Mouse (Mus musculus): ENCODE measurements around the gene Tbc1d25. TPM values are rescaled to one million over a fixed set of nuclear protein-coding genes. Genes with fewer than 3 reads are reported as not detected.
A peak's percentile ranks its signal among the peaks of the same experiment; 100 is the strongest.

Gene Tbc1d25
- polyA plus RNA-seq, 1 experiment from 2014 or later = 22.4 TPM

- 69% methylated on average over 2 of the region's 2 CpGs for WGBS
- ATAC-seq (ENCODE audit: low FRiP score, low TSS enrichment) (no peak), DNase-seq (no peak)
- Histone ChIP-seq H3K4me3 (replicated peaks; ENCODE audit: low read depth, low read length) (no peak overlapping the region), H3K9ac (replicated peaks; ENCODE audit: low read length) (no peak overlapping the region), H3K4me1 (ENCODE audit: control insufficient read depth, insufficient read depth, low read length) (peaks cover 2% of the 10 kb centered on the region; the same call in 1 of the 2 replicates), H3K36me3 (ENCODE audit: control insufficient read depth, insufficient read depth, low read length) (no peaks in the 10 kb centered on the region), H3K4me2 (ENCODE audit: low read length) (no peak overlapping the region), H3K27me3 (ENCODE audit: control insufficient read depth, insufficient read depth, low read length) (no peaks in the 10 kb centered on the region), H3K9me3 (ENCODE audit: control insufficient read depth, low read length) (no peaks in the 10 kb centered on the region), H3K27ac (replicated peaks; ENCODE audit: low read depth, low read length) (no peak overlapping the region)
Observed at GRCm38 (mm10) chrX:8209720-8210119, 33.7 kb upstream of the Tbc1d25 start.

GRCm38 (mm10) chrX:8207224-8207623 lies 31.2 kb upstream of the Tbc1d25 start:
- H3K4me3 ChIP-seq (replicated peaks; ENCODE audit: low read depth, low read length) = peak overlapping the region; percentile 52; the same call in 1 of the 2 replicates
- peak overlapping the region; percentile 58 for H3K4me2 ChIP-seq (ENCODE audit: low read length)

GRCm38 (mm10) chrX:8206694-8207197 lies 30.8 kb upstream of the Tbc1d25 start:
- Histone ChIP-seq H3K27me3 (ENCODE audit: control insufficient read depth, insufficient read depth, low read length) (no peaks in the 10 kb centered on the region), H3K4me3 (replicated peaks; ENCODE audit: low read depth, low read length) (peak overlapping the region; percentile 52), H3K9ac (replicated peaks; ENCODE audit: low read length) (peak overlapping the region; percentile 32; the same call in 1 of the 2 replicates), H3K9me3 (ENCODE audit: control insufficient read depth, low read length) (no peaks in the 10 kb centered on the region), H3K4me2 (ENCODE audit: low read length) (peak overlapping the region; percentile 58), H3K4me1 (ENCODE audit: control insufficient read depth, insufficient read depth, low read length) (peaks cover 2% of the 10 kb centered on the region; the same call in 1 of the 2 replicates), H3K27ac (replicated peaks; ENCODE audit: low read depth, low read length) (no peak overlapping the region; the same call in 1 of the 2 replicates), H3K36me3 (ENCODE audit: control insufficient read depth, insufficient read depth, low read length) (0 out of 2 replicates have a peak, but pooled peaks cover 3% of the 10 kb centered on the region)
- 20% methylated on average over 11 of the region's 11 CpGs for WGBS
- DNase-seq (peak; percentile 21), ATAC-seq (ENCODE audit: low FRiP score, low TSS enrichment) (peak; percentile 5; the same call in 1 of the 2 replicates)

More at GRCm38 (mm10) chrX:8207224-8207623, 31.2 kb upstream of the Tbc1d25 start:
- Histone ChIP-seq H3K36me3 (ENCODE audit: control insufficient read depth, insufficient read depth, low read length) (0 out of 2 replicates have a peak, but pooled peaks cover 3% of the 10 kb centered on the region), H3K9me3 (ENCODE audit: control insufficient read depth, low read length) (no peaks in the 10 kb centered on the region), H3K4me1 (ENCODE audit: control insufficient read depth, insufficient read depth, low read length) (peaks cover 2% of the 10 kb centered on the region; the same call in 1 of the 2 replicates), H3K9ac (replicated peaks; ENCODE audit: low read length) (peak overlapping the region; percentile 32; the same call in 1 of the 2 replicates), H3K27ac (replicated peaks; ENCODE audit: low read depth, low read length) (no peak overlapping the region), H3K27me3 (ENCODE audit: control insufficient read depth, insufficient read depth, low read length) (no peaks in the 10 kb centered on the region)
- no peak for ATAC-seq (ENCODE audit: low FRiP score, low TSS enrichment)
- WGBS = 25% methylated on average over 4 of the region's 4 CpGs
- peak; percentile 1 for DNase-seq

GRCm38 (mm10) chrX:8206015-8206693 lies 30.2 kb upstream of the Tbc1d25 start, which contains the start of gene Porcn:
TSS of gene Porcn (minus strand) at chrX:8206525.
- peak; percentile 97 for ATAC-seq (ENCODE audit: low FRiP score, low TSS enrichment)
- 13% methylated on average over 45 of the region's 46 CpGs for WGBS

GRCm38 (mm10) chrX:8205551-8205950 lies 29.6 kb upstream of the Tbc1d25 start:
- Histone ChIP-seq H3K9me3 (ENCODE audit: control insufficient read depth, low read length) (no peaks in the 10 kb centered on the region), H3K4me3 (replicated peaks; ENCODE audit: low read depth, low read length) (peak overlapping the region; percentile 52), H3K9ac (replicated peaks; ENCODE audit: low read length) (peak overlapping the region; percentile 59; the same call in 1 of the 2 replicates), H3K4me2 (ENCODE audit: low read length) (peak overlapping the region; percentile 58), H3K36me3 (ENCODE audit: control insufficient read depth, insufficient read depth, low read length) (0 out of 2 replicates have a peak, but pooled peaks cover 3% of the 10 kb centered on the region), H3K4me1 (ENCODE audit: control insufficient read depth, insufficient read depth, low read length) (peaks cover 2% of the 10 kb centered on the region; the same call in 1 of the 2 replicates), H3K27ac (replicated peaks; ENCODE audit: low read depth, low read length) (no peak overlapping the region), H3K27me3 (ENCODE audit: control insufficient read depth, insufficient read depth, low read length) (no peaks in the 10 kb centered on the region)
- no peak for DNase-seq
- 42% methylated on average over 7 of the region's 7 CpGs for WGBS
- no peak for ATAC-seq (ENCODE audit: low FRiP score, low TSS enrichment)

More at GRCm38 (mm10) chrX:8206015-8206693, 30.2 kb upstream of the Tbc1d25 start, which contains the start of gene Porcn:
- no peaks in the 10 kb centered on the region for H3K9me3 ChIP-seq (ENCODE audit: control insufficient read depth, low read length)
- H3K36me3 ChIP-seq (ENCODE audit: control insufficient read depth, insufficient read depth, low read length) = 0 out of 2 replicates have a peak, but pooled peaks cover 3% of the 10 kb centered on the region
- peak within 1 kb of the TSS; percentile 58 for H3K4me2 ChIP-seq (ENCODE audit: low read length)
- peak within 1 kb of the TSS; percentile 52 for H3K4me3 ChIP-seq (replicated peaks; ENCODE audit: low read depth, low read length)
- H3K9ac ChIP-seq (replicated peaks; ENCODE audit: low read length) = peak within 1 kb of the TSS; percentile 59
- DNase-seq = peak; percentile 90
- peaks cover 2% of the 10 kb centered on the region; the same call in 1 of the 2 replicates for H3K4me1 ChIP-seq (ENCODE audit: control insufficient read depth, insufficient read depth, low read length)
- H3K27ac ChIP-seq (replicated peaks; ENCODE audit: low read depth, low read length) = peak within 1 kb of the TSS; percentile 66
- H3K27me3 ChIP-seq (ENCODE audit: control insufficient read depth, insufficient read depth, low read length) = no peaks in the 10 kb centered on the region

GRCm38 (mm10) chrX:8205088-8205487 lies 29.1 kb upstream of the Tbc1d25 start:
- ATAC-seq (ENCODE audit: low FRiP score, low TSS enrichment) = no peak

GRCm38 (mm10) chrX:8204076-8204475 lies 28.1 kb upstream of the Tbc1d25 start:
- ATAC-seq (ENCODE audit: low FRiP score, low TSS enrichment) (no peak), DNase-seq (no peak)
- H3K4me2 ChIP-seq (ENCODE audit: low read length) = no peak overlapping the region
- peaks cover 2% of the 10 kb centered on the region; the same call in 1 of the 2 replicates for H3K4me1 ChIP-seq (ENCODE audit: control insufficient read depth, insufficient read depth, low read length)
- 0 out of 2 replicates have a peak, but pooled peaks cover 3% of the 10 kb centered on the region for H3K36me3 ChIP-seq (ENCODE audit: control insufficient read depth, insufficient read depth, low read length)
- H3K4me3 ChIP-seq (replicated peaks; ENCODE audit: low read depth, low read length) = no peak overlapping the region
- no peak overlapping the region for H3K9ac ChIP-seq (replicated peaks; ENCODE audit: low read length)
- WGBS = 88% methylated on average over 10 of the region's 10 CpGs
- H3K9me3 ChIP-seq (ENCODE audit: control insufficient read depth, low read length) = no peaks in the 10 kb centered on the region
- no peak overlapping the region for H3K27ac ChIP-seq (replicated peaks; ENCODE audit: low read depth, low read length)
- H3K27me3 ChIP-seq (ENCODE audit: control insufficient read depth, insufficient read depth, low read length) = no peaks in the 10 kb centered on the region

More at GRCm38 (mm10) chrX:8205088-8205487, 29.1 kb upstream of the Tbc1d25 start:
- Histone ChIP-seq H3K27ac (replicated peaks; ENCODE audit: low read depth, low read length) (no peak overlapping the region), H3K9me3 (ENCODE audit: control insufficient read depth, low read length) (no peaks in the 10 kb centered on the region), H3K4me2 (ENCODE audit: low read length) (peak overlapping the region; percentile 58), H3K9ac (replicated peaks; ENCODE audit: low read length) (no peak overlapping the region), H3K4me1 (ENCODE audit: control insufficient read depth, insufficient read depth, low read length) (peaks cover 2% of the 10 kb centered on the region; the same call in 1 of the 2 replicates), H3K36me3 (ENCODE audit: control insufficient read depth, insufficient read depth, low read length) (0 out of 2 replicates have a peak, but pooled peaks cover 3% of the 10 kb centered on the region), H3K4me3 (replicated peaks; ENCODE audit: low read depth, low read length) (peak overlapping the region; percentile 52; the same call in 1 of the 2 replicates), H3K27me3 (ENCODE audit: control insufficient read depth, insufficient read depth, low read length) (no peaks in the 10 kb centered on the region)
- 72% methylated on average over 4 of the region's 4 CpGs for WGBS
- no peak for DNase-seq

- no peak for ATAC-seq (ENCODE audit: low FRiP score, low TSS enrichment)
- no peak for DNase-seq
- WGBS = 90% methylated on average over 14 of the region's 14 CpGs
- Histone ChIP-seq H3K4me2 (ENCODE audit: low read length) (no peak overlapping the region), H3K9me3 (ENCODE audit: control insufficient read depth, low read length) (no peaks in the 10 kb centered on the region), H3K36me3 (ENCODE audit: control insufficient read depth, insufficient read depth, low read length) (0 out of 2 replicates have a peak, but pooled peaks cover 6% of the 10 kb centered on the region), H3K9ac (replicated peaks; ENCODE audit: low read length) (no peak overlapping the region), H3K27me3 (ENCODE audit: control insufficient read depth, insufficient read depth, low read length) (no peaks in the 10 kb centered on the region), H3K27ac (replicated peaks; ENCODE audit: low read depth, low read length) (no peak overlapping the region), H3K4me1 (ENCODE audit: control insufficient read depth, insufficient read depth, low read length) (peaks cover 2% of the 10 kb centered on the region; the same call in 1 of the 2 replicates), H3K4me3 (replicated peaks; ENCODE audit: low read depth, low read length) (no peak overlapping the region)
Observed at GRCm38 (mm10) chrX:8203105-8203504, 27.1 kb upstream of the Tbc1d25 start.

All from midbrain, embryonic 14.5 days (tissue).